Mouse (Mus musculus) MEL (cell line): Measurements from ENCODE around the gene St6galnac3. TPM values are rescaled to one million over a fixed set of nuclear protein-coding genes. Genes with fewer than 3 reads are reported as not detected.

Experiments used
- DNase-seq: peaks from one replicate; pipeline ENCODE4 v3.0.0; 2011; ENCODE audit warnings: low read depth, low spot score
- H3K27ac ChIP-seq: 2 replicates; pipeline ENCODE4 v1.5.1; 2012; ENCODE audit warnings: low read depth, mild to moderate bottlenecking, control low read depth, low read length, moderate library complexity; ENCODE audit not compliant: control insufficient read depth
- H3K27me3 ChIP-seq, 2 experiments: fragments of 150-350 bp in 1 of 2; sonication (generic) in 1 of 2; 2 replicates each; pipeline ENCODE4 v1.6.1; 2012; ENCODE audit warnings: low read length in 2 of 2, mild to moderate bottlenecking in 2 of 2, improper control_type of control experiment in 1 of 2, moderate library complexity in 1 of 2; ENCODE audit not compliant: insufficient read depth in 2 of 2, control insufficient read depth in 1 of 2
- H3K36me3 ChIP-seq, 2 experiments: 2 replicates each; pipeline ENCODE4 v1.6.1; 2012 to 2014; ENCODE audit warnings: low read length in 2 of 2, improper control_type of control experiment in 1 of 2, inconsistent platforms in 1 of 2, mild to moderate bottlenecking in 1 of 2; ENCODE audit not compliant: insufficient read depth in 2 of 2, control insufficient read depth in 1 of 2
- H3K4me1 ChIP-seq, 2 experiments: fragments of 150-350 bp in 1 of 2; sonication (generic) in 1 of 2; 2 replicates each; pipeline ENCODE4 v1.6.1; 2012; ENCODE audit warnings: low read length in 2 of 2, improper control_type of control experiment in 1 of 2, mild to moderate bottlenecking in 1 of 2; ENCODE audit not compliant: insufficient read depth in 2 of 2, control insufficient read depth in 1 of 2
- H3K4me3 ChIP-seq, 2 experiments: fragments of 150-350 bp in 1 of 2; sonication (generic) in 1 of 2; 2 replicates each; pipeline ENCODE4 v1.5.1; 2012; ENCODE audit warnings: low read depth in 2 of 2, low read length in 2 of 2, mild to moderate bottlenecking in 2 of 2, moderate library complexity in 2 of 2, control low read depth in 1 of 2, improper control_type of control experiment in 1 of 2; ENCODE audit not compliant: control insufficient read depth in 1 of 2, insufficient read depth in 1 of 2
- H3K79me2 ChIP-seq: 2 replicates; pipeline ENCODE4 v1.6.1; 2012; ENCODE audit warnings: mild to moderate bottlenecking, low read length, moderate library complexity; ENCODE audit not compliant: control insufficient read depth, poor library complexity, insufficient read depth
- H3K9ac ChIP-seq: 2 replicates; pipeline ENCODE4 v1.6.1; 2012; ENCODE audit warnings: low read depth, mild to moderate bottlenecking, control low read depth, low read length, moderate library complexity; ENCODE audit not compliant: control insufficient read depth, poor library complexity, severe bottlenecking
- H3K9me3 ChIP-seq: fragments of 150-350 bp; sonication (generic); replicated peaks from 2 replicates; pipeline ENCODE4 v1.6.1; 2012; ENCODE audit warnings: mild to moderate bottlenecking, low read length, improper control_type of control experiment, moderate library complexity; ENCODE audit not compliant: insufficient read depth
- BHLHE40 ChIP-seq: IDR thresholded peaks from 2 replicates; pipeline ENCODE4 v1.6.1; 2012; ENCODE audit warnings: low read depth, mild to moderate bottlenecking, inconsistent platforms, low read length, improper control_type of control experiment, borderline replicate concordance
- CHD2 ChIP-seq: IDR thresholded peaks from 2 replicates; pipeline ENCODE4 v1.6.1; 2011; ENCODE audit warnings: low read length, improper control_type of control experiment
- CTCF ChIP-seq, 3 experiments: IDR thresholded peaks in 2 of 3; conservative IDR thresholded peaks in 1 of 3; 2 replicates each; pipeline ENCODE4 v1.5.1; 2011 to 2012; ENCODE audit warnings: low read length in 3 of 3, low read depth in 2 of 3, mild to moderate bottlenecking in 2 of 3, improper control_type of control experiment in 1 of 3, inconsistent platforms in 1 of 3, mixed read lengths in 1 of 3, moderate library complexity in 1 of 3; ENCODE audit not compliant: control insufficient read depth in 1 of 3, insufficient read depth in 1 of 3, poor library complexity in 1 of 3, severe bottlenecking in 1 of 3
- ETS1 ChIP-seq: IDR thresholded peaks from 2 replicates; pipeline ENCODE4 v1.6.1; 2012; ENCODE audit warnings: low read depth, mild to moderate bottlenecking, inconsistent platforms, low read length, improper control_type of control experiment, moderate library complexity
- MAFK ChIP-seq: IDR thresholded peaks from 2 replicates; pipeline ENCODE4 v1.6.1; 2011; ENCODE audit warnings: low read depth, mild to moderate bottlenecking, low read length, improper control_type of control experiment, borderline replicate concordance
- MAZ ChIP-seq: IDR thresholded peaks from 2 replicates; pipeline ENCODE4 v1.6.1; 2012; ENCODE audit warnings: low read depth, mild to moderate bottlenecking, inconsistent platforms, low read length, improper control_type of control experiment
- MXI1 ChIP-seq: IDR thresholded peaks from 2 replicates; pipeline ENCODE4 v1.6.1; 2011; ENCODE audit warnings: mild to moderate bottlenecking, low read depth, low read length, improper control_type of control experiment
- NRF1 ChIP-seq: IDR thresholded peaks from 2 replicates; pipeline ENCODE4 v1.6.1; 2014; ENCODE audit warnings: low read depth, mild to moderate bottlenecking, inconsistent platforms, low read length, improper control_type of control experiment, moderate library complexity; ENCODE audit not compliant: poor library complexity, insufficient read depth, severe bottlenecking
- POLR2AphosphoS5 ChIP-seq: IDR thresholded peaks from 2 replicates; pipeline ENCODE4 v1.6.1; 2012; ENCODE audit warnings: low read depth, borderline replicate concordance, mild to moderate bottlenecking, inconsistent platforms, low read length, moderate library complexity, mixed read lengths
- RAD21 ChIP-seq: IDR thresholded peaks from 2 replicates; pipeline ENCODE4 v1.6.1; 2011; ENCODE audit warnings: mild to moderate bottlenecking, low read depth, low read length, improper control_type of control experiment
- SIN3A ChIP-seq: IDR thresholded peaks from 2 replicates; pipeline ENCODE4 v1.6.1; 2012; ENCODE audit warnings: low read length, improper control_type of control experiment, inconsistent platforms
- SMC3 ChIP-seq: IDR thresholded peaks from 2 replicates; pipeline ENCODE4 v1.6.1; 2011; ENCODE audit warnings: low read depth, low read length, improper control_type of control experiment
- ZC3H11A ChIP-seq: IDR thresholded peaks from 2 replicates; pipeline ENCODE4 v1.6.1; 2012; ENCODE audit warnings: low read depth, mild to moderate bottlenecking, inconsistent platforms, low read length, improper control_type of control experiment
- polyA plus RNA-seq, 2 experiments: library from polyadenylated mRNA; stranded (reverse) in 1 of 2; unstranded in 1 of 2; fragments of >175 nt in 1 of 2; fragments of >200 nt in 1 of 2; gene quantifications; 2 replicates each; pipeline versions ENCODE4 v1.2.1 to v1.2.4; 2012; ENCODE audit warnings: low replicate concordance in 2 of 2, low read depth in 1 of 2; ENCODE audit not compliant: insufficient read length in 2 of 2, insufficient read depth in 1 of 2, missing spikeins in 1 of 2
- total RNA-seq: library from RNA; depleted of rRNA; stranded (reverse); fragments of 300-350 nt; gene quantifications from 2 replicates; pipeline ENCODE4 v1.2.3, GENCODE M21; 2012

Gene St6galnac3
- total and polyA plus RNA-seq, 3 experiments, result 7.8 to 11.4 TPM; not detected in 1

GRCm38 (mm10) chr3:153658051-153658777 lies 66.8 kb downstream of the St6galnac3 start (continued):
- TF ChIP-seq MAZ (peak; percentile 82), ETS1 (no peak), MXI1 (no peak)

GRCm38 (mm10) chr3:153655071-153655470 lies 69.9 kb downstream of the St6galnac3 start:
- no peak overlapping the region for H3K27ac ChIP-seq
- H3K9me3 ChIP-seq, result no peaks in the 10 kb centered on the region
- TF ChIP-seq RAD21, result peak; percentile 94
- TF ChIP-seq SMC3, result peak; percentile 94
- TF ChIP-seq SIN3A, result no peak
- TF ChIP-seq CTCF (IDR thresholded peaks at IDR 0.05 in 2 of 3, conservative IDR thresholded peaks at IDR 0.05 in 1 of 3; ENCODE audit: control insufficient read depth in 1 of 3, insufficient read depth in 1 of 3, low read depth in 2 of 3, low read length in 3 of 3, poor library complexity in 1 of 3, severe bottlenecking in 1 of 3), result peak; percentile 37 to 92 (median 89)
- TF ChIP-seq ZC3H11A, result peak; percentile 85
- no peak overlapping the region for H3K4me3 ChIP-seq
- H3K79me2 ChIP-seq, result no peaks in the 10 kb centered on the region
- H3K9ac ChIP-seq, result no peak overlapping the region
- no peaks in the 10 kb centered on the region for H3K27me3 ChIP-seq
- DNase-seq, result peak; percentile 75
- no peaks in the 10 kb centered on the region for H3K4me1 ChIP-seq
- H3K36me3 ChIP-seq, result no peaks in the 10 kb centered on the region

GRCm38 (mm10) chr3:153652850-153653249 lies 72.1 kb downstream of the St6galnac3 start:
- no peak overlapping the region for H3K27ac ChIP-seq
- H3K9ac ChIP-seq, result no peak overlapping the region
- no peaks in the 10 kb centered on the region for H3K4me1 ChIP-seq
- H3K79me2 ChIP-seq, result no peaks in the 10 kb centered on the region
- no peak overlapping the region for H3K4me3 ChIP-seq
- H3K36me3 ChIP-seq, result peaks cover 0 to 3% of the 10 kb centered on the region in 2 experiments; a peak in 2 of 4 replicates
- H3K9me3 ChIP-seq, result no peaks in the 10 kb centered on the region
- H3K27me3 ChIP-seq, result no peaks in the 10 kb centered on the region
- TF ChIP-seq SIN3A (no peak), BHLHE40 (no peak), NRF1 (no peak), CHD2 (no peak), POLR2AphosphoS5 (no peak), RAD21 (no peak)
- no peak for DNase-seq

GRCm38 (mm10) chr3:153648713-153649112 lies 76.3 kb downstream of the St6galnac3 start:
- no peak overlapping the region for H3K9ac ChIP-seq
- TF ChIP-seq RAD21 (no peak), MAFK (no peak), MXI1 (no peak)
- TF ChIP-seq, all 39 proteins: peak for 0
- Histone ChIP-seq H3K9me3 (no peaks in the 10 kb centered on the region), H3K4me1 (no peaks in the 10 kb centered on the region), H3K79me2 (no peaks in the 10 kb centered on the region), H3K4me3 (no peak overlapping the region), H3K27me3 (no peaks in the 10 kb centered on the region), H3K27ac (no peak overlapping the region), H3K36me3 (peaks cover 0 to 3% of the 10 kb centered on the region in 2 experiments; a peak in 2 of 4 replicates)
- DNase-seq, result no peak
